Mouse (Mus musculus) liver, embryonic 14.5 days (tissue): ENCODE data around the gene Fgf22.

ENCODE experiments used
- CTCF ChIP-seq: IDR thresholded peaks from 2 replicates; pipeline ENCODE4 v1.5.1; 2016; ENCODE audit warnings: antibody characterized with exemption, low read depth, control low read depth
- EP300 ChIP-seq: IDR thresholded peaks from 2 replicates; pipeline ENCODE4 v1.6.1; 2016; ENCODE audit warnings: antibody characterized with exemption, low read depth

- TF ChIP-seq CTCF (no peak), EP300 (no peak)
Observed at GRCm38 (mm10) chr10:79794491-79794931, 39.6 kb downstream of the Fgf22 start.
